Mouse (Mus musculus): ENCODE data around the gene Agxt.

Agxt gene

DNA sequence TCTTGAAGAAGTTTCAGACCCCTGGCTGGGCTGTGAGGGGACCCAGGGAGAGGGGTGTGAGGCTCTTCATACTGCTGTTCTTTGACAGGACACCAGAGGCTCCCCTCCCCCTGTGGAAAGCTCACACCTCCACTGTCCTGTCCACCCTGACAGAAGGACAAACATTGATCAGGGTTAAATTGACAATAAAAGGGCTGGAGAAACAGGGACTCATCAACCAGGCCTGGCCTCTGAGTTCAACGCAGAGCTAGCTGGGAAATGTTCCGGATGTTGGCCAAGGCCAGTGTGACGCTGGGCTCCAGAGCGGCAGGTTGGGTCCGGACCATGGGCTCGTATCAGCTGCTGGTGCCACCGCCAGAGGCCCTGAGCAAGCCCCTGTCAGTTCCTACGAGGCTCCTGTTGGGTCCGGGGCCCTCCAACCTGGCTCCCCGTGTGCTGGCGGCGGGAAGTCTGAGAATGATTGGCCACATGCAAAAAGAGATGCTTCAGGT lies at the start of gene Agxt:
Gene Agxt (plus strand): TSS at position 205 of the 491 bp plus-strand sequence.
- no peak for DNase-seq

- no peak for DNase-seq
These were observed 42.5 kb upstream of the Agxt start for GRCm38 (mm10) chr1:93092582-93092981.

GRCm38 (mm10) chr1:93098956-93099355 lies 36.1 kb upstream of the Agxt start:
- no peak for DNase-seq

DNA sequence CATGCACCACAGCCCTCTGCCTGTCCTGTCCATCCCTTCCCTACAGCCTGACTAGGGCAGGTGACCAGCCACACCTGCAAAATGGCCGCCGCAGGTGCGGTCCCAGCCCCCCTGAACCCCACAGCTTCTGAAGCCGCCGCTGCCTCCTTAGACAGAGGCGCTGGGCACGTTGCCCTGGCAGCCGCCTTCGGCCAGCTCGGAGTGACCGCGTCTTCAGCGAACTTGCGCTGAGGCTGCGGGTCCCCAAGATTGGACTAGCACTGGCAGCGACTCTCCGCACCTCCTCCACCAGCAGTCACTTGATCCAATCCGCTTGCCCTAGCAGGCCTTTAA lies 34.8 kb upstream of the Agxt start:
- no peak for DNase-seq

- no peak for DNase-seq
These were observed 34.2 kb upstream of the Agxt start for GRCm38 (mm10) chr1:93100576-93101491.

- DNase-seq, result no peak
These were observed 33.4 kb upstream of the Agxt start, which contains the start of gene Kif1a for GRCm38 (mm10) chr1:93101571-93102061. Gene Kif1a (minus strand): TSS chr1:93101951.

DNA sequence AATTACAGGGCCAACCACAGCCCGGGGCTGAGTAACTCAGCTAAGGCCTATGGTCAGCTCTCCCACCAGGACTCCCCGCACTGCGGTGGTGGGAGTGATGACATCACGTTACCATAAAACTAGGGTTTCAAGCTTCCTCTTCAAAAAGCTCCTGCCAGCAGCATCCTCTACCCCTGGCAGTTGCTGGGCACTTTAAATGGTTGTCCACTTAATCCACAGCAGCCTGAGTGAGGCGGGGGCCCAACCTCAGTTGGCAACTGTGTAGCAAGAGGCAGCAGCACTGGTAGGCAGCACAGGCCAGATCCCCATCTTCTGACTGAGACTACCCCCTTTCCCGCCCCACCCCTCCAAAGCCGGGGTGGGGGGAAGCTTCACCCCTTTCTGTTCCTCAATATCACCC lies 32.3 kb upstream of the Agxt start:
- DNase-seq, result no peak

GRCm38 (mm10) chr1:93114713-93115463 lies 20.2 kb upstream of the Agxt start:
- peak; percentile 71 for DNase-seq

DNA sequence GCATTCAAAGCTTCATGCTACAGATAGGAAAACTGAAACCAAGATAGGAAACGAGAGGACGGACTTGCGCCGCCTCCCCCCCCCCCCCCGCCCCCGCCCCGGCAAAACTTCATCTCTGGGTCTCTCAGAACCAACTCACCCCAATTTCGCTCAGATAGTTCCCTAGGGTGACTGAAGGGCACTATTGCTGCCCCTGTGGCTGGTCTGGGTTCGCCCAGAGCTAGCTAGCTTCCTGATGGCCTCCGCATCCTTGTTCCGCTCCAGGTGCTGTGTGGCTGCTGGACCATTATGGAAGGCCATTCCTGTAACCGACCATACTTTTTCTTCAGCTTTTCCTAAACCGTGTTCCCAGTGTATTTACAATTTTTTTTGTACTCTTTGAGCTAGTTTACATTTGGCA lies 19.6 kb upstream of the Agxt start:
- DNase-seq, result no peak

- no peak for DNase-seq
These were observed 16.2 kb upstream of the Agxt start for GRCm38 (mm10) chr1:93118816-93119215.

DNA sequence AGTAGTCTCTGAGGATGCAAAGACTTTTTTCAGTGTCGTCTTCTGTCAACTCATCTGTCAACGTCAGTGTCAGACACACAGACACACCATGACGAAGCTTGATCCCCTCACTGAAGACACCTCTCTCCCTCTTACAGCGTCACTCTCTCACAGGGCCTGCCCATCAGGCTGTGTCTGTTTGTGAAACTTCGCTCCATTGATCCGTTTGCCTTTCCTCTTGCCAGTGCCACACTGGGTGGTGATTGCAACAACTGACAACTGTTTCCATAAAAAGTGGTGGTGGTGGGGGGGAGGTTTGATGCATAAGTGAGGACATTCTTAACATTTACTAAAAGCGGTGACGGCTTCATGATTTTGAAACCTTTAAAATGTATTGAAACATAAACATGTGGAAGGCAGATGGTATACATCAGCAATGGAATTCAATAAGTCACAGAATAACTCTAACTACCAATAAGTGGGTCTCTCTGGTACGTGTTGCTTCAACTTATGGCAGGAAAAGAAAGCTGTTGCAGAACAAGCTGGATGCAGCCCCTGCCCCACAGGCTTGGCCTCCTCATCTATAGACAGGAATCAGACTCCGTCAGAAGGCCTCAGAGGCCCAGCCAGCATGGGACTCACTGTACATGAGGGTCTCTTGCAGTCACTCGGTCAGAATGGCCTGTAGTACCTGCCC lies 11.7 kb upstream of the Agxt start:
- no peak for DNase-seq

DNA sequence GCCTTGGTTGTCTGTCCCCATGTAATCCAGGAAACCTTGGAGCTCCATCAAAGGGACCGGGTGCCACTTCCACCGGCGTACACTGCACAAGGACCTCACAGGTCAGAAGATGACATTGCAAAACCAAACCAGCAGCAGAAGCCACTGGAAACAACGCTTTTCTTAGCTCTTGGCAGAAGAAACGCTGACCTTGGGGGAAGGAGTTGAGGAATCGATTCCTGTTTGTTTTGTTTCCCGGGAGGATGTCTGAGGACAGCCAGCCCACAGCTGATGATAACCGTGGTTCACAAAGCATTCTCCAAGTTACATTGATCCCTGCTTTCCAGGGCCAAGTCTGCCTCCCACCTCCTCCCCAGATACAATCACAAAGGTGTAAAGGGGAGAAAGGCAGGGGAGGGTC lies 11.0 kb upstream of the Agxt start:
- DNase-seq, result no peak

DNA sequence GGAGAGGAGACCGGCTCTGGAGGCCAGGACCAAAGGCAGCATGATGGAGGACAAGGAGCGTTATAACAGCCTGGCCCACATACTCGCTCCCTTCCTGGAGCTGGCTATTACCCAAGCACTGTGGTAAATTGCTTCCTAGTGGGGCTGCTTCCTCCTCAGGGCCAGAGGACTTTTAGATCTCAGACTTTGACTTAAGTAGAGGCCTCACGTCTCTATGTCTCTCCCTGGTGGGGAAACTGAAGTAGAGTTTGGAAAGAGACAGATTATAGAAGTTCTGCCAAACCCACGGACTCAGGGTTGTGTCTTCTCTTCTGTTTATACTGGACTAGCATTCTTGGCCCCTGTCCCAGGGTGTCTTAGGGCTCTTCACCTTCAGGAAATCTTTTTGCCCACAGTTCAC lies 9.8 kb upstream of the Agxt start:
- DNase-seq, result no peak

GRCm38 (mm10) chr1:93128209-93128608 lies 6.8 kb upstream of the Agxt start:
- no peak for DNase-seq

DNA sequence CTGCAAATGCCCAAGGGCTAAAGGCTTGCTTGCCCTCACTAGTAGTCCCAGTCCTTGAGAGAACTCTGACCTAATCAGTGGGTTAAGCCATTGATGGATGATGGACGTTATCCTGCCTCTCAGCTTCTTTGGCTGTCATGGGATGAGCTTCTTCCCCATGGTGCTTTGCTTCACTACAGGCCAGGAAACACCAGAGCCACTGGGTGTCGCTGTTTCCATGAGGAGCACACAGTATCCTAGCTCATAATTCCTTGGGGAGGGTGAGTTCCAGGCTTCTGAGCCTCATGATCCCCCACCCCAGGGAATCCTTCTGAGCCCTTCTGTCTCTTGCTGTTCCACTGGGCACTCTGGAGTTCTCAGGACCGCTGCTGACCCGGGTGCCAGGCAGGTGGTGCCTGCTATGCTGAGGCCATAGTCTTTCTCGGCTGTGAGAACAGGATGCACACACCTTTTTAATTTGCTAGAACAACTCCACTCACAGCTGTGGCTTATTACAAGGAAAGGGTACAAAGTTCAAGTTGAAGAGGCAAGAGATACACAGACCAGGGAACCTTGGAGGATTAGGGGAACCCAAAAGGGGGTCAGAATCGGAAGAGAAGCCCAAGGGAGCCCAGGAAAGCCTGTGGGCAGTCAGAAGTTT lies 6.2 kb upstream of the Agxt start:
- peak; percentile 36 for DNase-seq

DNA sequence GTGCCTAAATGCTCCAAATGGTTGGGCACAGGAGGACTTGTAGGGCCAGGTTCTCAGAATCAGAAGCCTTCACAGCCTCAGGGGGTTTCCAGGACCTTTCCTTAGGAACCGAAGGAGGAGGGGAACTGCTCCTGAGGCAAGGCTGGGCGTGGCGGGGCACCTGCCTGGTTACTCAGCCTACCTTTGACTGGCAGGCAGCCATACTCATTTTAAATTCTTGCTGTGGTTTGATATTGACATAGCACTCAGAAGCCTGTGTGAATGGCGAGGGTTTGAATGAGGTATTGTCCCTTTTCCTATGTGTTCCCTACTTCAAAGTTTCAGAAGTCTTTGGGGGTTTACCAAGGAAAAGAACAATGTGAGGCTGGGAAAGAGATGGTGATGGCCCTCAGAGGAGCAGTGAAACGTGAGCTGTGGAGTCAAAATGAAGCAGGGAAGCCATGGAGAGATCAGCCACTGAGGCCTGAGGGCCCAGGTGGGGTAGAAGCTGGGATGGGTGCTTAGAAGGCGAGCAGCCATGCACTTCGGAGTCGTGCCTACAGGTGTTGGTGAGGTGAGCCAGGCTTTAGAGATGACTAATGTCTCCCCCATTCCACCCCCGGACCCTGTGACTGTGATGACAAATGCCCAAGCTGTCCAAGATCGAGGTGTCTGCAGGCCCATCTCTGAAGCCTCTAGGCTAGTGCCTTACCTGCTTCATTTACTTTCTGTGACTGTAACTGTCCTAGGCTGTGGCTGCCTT lies 4.6 kb upstream of the Agxt start:
- DNase-seq, result no peak

- no peak for DNase-seq
These were observed 2.4 kb upstream of the Agxt start for GRCm38 (mm10) chr1:93132676-93133075.

GRCm38 (mm10) chr1:93138534-93138933 lies 3.5 kb downstream of the Agxt start:
- DNase-seq, result no peak

GRCm38 (mm10) chr1:93139713-93140112 lies 4.7 kb downstream of the Agxt start:
- no peak for DNase-seq

- no peak for DNase-seq
These were observed 7.8 kb downstream of the Agxt start for GRCm38 (mm10) chr1:93142871-93143270.

GRCm38 (mm10) chr1:93144176-93144575 lies 9.1 kb downstream of the Agxt start:
- no peak for DNase-seq
